Mouse (Mus musculus) heart, embryonic 12.5 days (tissue): ENCODE results near the gene Phc2. TPM values are rescaled to one million over a fixed set of nuclear protein-coding genes. Genes with fewer than 3 reads are reported as not detected.
A peak's percentile ranks its signal among the peaks of the same experiment; 100 is the strongest.

Experiments used
- ATAC-seq: fragments of 200-750 bp; cut with Nextera tagmentation; 2 replicates; pipeline ENCODE4 v1.8.0; 2017; ENCODE audit warnings: moderate TSS enrichment, moderate library complexity; ENCODE audit not compliant: insufficient number of reproducible peaks, low FRiP score
- H3K27ac ChIP-seq: fragments of 300-500 bp; sonication (generic); 2 replicates; pipeline ENCODE4 v1.5.1; 2016; ENCODE audit warnings: mild to moderate bottlenecking, moderate library complexity; ENCODE audit not compliant: poor library complexity, severe bottlenecking
- H3K27me3 ChIP-seq: fragments of 300-500 bp; sonication (generic); replicated peaks from 2 replicates; pipeline ENCODE4 v1.6.1; 2016; ENCODE audit warnings: mild to moderate bottlenecking, moderate library complexity
- H3K36me3 ChIP-seq: fragments of 300-500 bp; sonication (generic); 2 replicates; pipeline ENCODE4 v1.6.1; 2016; ENCODE audit warnings: mild to moderate bottlenecking, moderate library complexity
- H3K4me1 ChIP-seq: fragments of 300-500 bp; sonication (generic); replicated peaks from 2 replicates; pipeline ENCODE4 v1.6.1; 2016; ENCODE audit warnings: mild to moderate bottlenecking
- H3K4me2 ChIP-seq: fragments of 300-500 bp; sonication (generic); 2 replicates; pipeline ENCODE4 v1.6.1; 2016; ENCODE audit warnings: mild to moderate bottlenecking, moderate library complexity
- H3K4me3 ChIP-seq: fragments of 300-500 bp; sonication (generic); 2 replicates; pipeline ENCODE4 v1.5.1; 2016; ENCODE audit warnings: mild to moderate bottlenecking
- H3K9ac ChIP-seq: fragments of 300-500 bp; sonication (generic); 2 replicates; pipeline ENCODE4 v1.6.1; 2016; ENCODE audit warnings: mild to moderate bottlenecking, moderate library complexity
- H3K9me3 ChIP-seq: fragments of 300-500 bp; sonication (generic); replicated peaks from 2 replicates; pipeline ENCODE4 v1.6.1; 2016; ENCODE audit warnings: mild to moderate bottlenecking, moderate library complexity
- WGBS: fragments of 180-500 bp; shearing (Covaris S2); methylation state at CpG from one replicate; pipeline ENCODE4 v1.1.7; 2016; 5-methylcytosine and 5-hydroxymethylcytosine counted together
- polyA plus RNA-seq: library from polyadenylated mRNA; unstranded; fragments of >200 nt; fragmentation: Nextera tagmentation; extraction: Ambion mirVana; gene quantifications from 2 replicates; pipeline ENCODE4 v1.2.1, GENCODE M21; 2016

The Phc2 gene
- polyA plus RNA-seq, 1 experiment from 2014 or later, result 58.5 TPM

- Histone ChIP-seq H3K4me2 (peak overlapping the region; percentile 46), H3K27ac (peak overlapping the region; percentile 87), H3K4me3 (no peak overlapping the region), H3K27me3 (no peaks in the 10 kb centered on the region), H3K9me3 (no peaks in the 10 kb centered on the region), H3K36me3 (peaks cover 11% of the 10 kb centered on the region), H3K4me1 (peaks cover 95% of the 10 kb centered on the region), H3K9ac (peak overlapping the region; percentile 21)
- no peak for ATAC-seq
- 28% methylated on average over 6 of the region's 6 CpGs for WGBS
These were observed 79.0 kb downstream of the Phc2 start for GRCm38 (mm10) chr4:128733496-128733895.

GRCm38 (mm10) chr4:128734217-128734616 lies 79.7 kb downstream of the Phc2 start:
- Histone ChIP-seq H3K4me3 (no peak overlapping the region), H3K9me3 (no peaks in the 10 kb centered on the region), H3K4me1 (peaks cover 89% of the 10 kb centered on the region), H3K36me3 (peaks cover 11% of the 10 kb centered on the region), H3K27ac (peak overlapping the region; percentile 87), H3K9ac (peak overlapping the region; percentile 40), H3K4me2 (peak overlapping the region; percentile 46), H3K27me3 (no peaks in the 10 kb centered on the region)
- ATAC-seq, result peak; percentile 26; the same call in 1 of the 2 replicates
- 14% methylated on average over 5 of the region's 5 CpGs for WGBS

- H3K4me2 ChIP-seq, result peak overlapping the region; percentile 46
- H3K4me1 ChIP-seq, result peaks cover 81% of the 10 kb centered on the region
- no peaks in the 10 kb centered on the region for H3K27me3 ChIP-seq
- H3K9me3 ChIP-seq, result no peaks in the 10 kb centered on the region
- no peak for ATAC-seq
- H3K36me3 ChIP-seq, result peaks cover 12% of the 10 kb centered on the region
- peak overlapping the region; percentile 87 for H3K27ac ChIP-seq
- H3K9ac ChIP-seq, result peak overlapping the region; percentile 40; the same call in 1 of the 2 replicates
- 78% methylated on average over 18 of the region's 18 CpGs for WGBS
- no peak overlapping the region for H3K4me3 ChIP-seq
These were observed 80.5 kb downstream of the Phc2 start for GRCm38 (mm10) chr4:128734721-128735671.

GRCm38 (mm10) chr4:128737137-128737589 lies 82.7 kb downstream of the Phc2 start:
- peak overlapping the region; percentile 52 for H3K4me2 ChIP-seq
- WGBS, result 29% methylated on average over 6 of the region's 6 CpGs
- no peak for ATAC-seq

DNA sequence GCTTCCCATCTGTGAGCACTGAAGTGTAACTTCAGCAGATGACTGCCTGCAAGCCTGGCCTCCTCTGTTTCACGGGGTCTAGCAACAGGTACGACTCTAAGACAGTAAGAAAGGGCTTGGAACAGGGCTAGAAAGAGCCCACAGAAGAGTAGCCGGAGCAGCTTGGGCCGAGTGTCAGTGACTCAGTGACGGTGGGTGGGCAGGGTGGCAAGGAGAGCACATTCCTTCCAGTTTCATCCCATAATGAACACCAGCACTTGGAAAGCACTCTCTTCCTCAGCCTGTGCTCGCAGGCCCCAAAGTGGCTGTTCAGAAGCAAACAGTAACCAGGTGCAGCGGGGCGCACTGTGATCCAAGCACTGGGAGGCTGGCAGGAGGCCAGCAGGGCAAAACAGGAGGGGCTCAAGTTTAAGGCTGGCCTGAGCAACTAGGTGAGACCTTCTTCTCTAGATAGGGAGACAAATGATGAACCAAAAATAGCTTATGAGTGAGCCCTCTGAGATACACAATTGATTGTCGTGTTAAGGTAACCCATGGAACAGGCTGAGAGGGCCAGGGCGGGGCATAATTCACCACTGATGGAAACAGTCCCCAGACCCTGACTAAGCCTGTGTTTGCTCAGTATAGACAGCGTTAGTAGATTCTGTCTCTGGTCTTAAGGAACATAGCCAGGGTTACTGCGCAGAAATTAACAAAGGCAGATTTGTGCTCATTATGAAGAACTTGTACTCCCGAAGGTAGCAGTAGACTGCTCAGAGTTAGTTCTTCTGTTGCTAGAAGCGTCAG lies 83.5 kb downstream of the Phc2 start:
- H3K36me3 ChIP-seq, result peaks cover 6% of the 10 kb centered on the region
- H3K4me2 ChIP-seq, result 0 out of 2 replicates have a peak overlapping the region, but pooled peaks have one; percentile 52
- no peaks in the 10 kb centered on the region for H3K9me3 ChIP-seq
- peaks cover 68% of the 10 kb centered on the region for H3K4me1 ChIP-seq
- no peak overlapping the region for H3K4me3 ChIP-seq
- H3K27ac ChIP-seq, result peak overlapping the region; percentile 86
- H3K27me3 ChIP-seq, result no peaks in the 10 kb centered on the region
- H3K9ac ChIP-seq, result peak overlapping the region; percentile 9; the same call in 1 of the 2 replicates
- 64% methylated on average over 14 of the region's 14 CpGs for WGBS
- ATAC-seq, result no peak

More at GRCm38 (mm10) chr4:128737137-128737589, 82.7 kb downstream of the Phc2 start:
- no peaks in the 10 kb centered on the region for H3K9me3 ChIP-seq
- no peaks in the 10 kb centered on the region for H3K27me3 ChIP-seq
- H3K4me1 ChIP-seq, result peaks cover 66% of the 10 kb centered on the region
- 0 out of 2 replicates have a peak overlapping the region, but pooled peaks have one; percentile 12 for H3K4me3 ChIP-seq
- peak overlapping the region; percentile 86 for H3K27ac ChIP-seq
- H3K36me3 ChIP-seq, result peaks cover 5% of the 10 kb centered on the region; the same call in 1 of the 2 replicates
- H3K9ac ChIP-seq, result peak overlapping the region; percentile 65

GRCm38 (mm10) chr4:128740878-128741277 lies 86.4 kb downstream of the Phc2 start:
- no peak overlapping the region for H3K4me2 ChIP-seq
- H3K27ac ChIP-seq, result no peak overlapping the region
- no peak overlapping the region for H3K9ac ChIP-seq
- no peaks in the 10 kb centered on the region for H3K9me3 ChIP-seq
- H3K4me1 ChIP-seq, result peaks cover 42% of the 10 kb centered on the region
- no peaks in the 10 kb centered on the region for H3K27me3 ChIP-seq
- ATAC-seq, result no peak
- H3K36me3 ChIP-seq, result peaks cover 32% of the 10 kb centered on the region
- H3K4me3 ChIP-seq, result no peak overlapping the region
- 74% methylated on average over 1 of the region's 1 CpGs for WGBS

DNA sequence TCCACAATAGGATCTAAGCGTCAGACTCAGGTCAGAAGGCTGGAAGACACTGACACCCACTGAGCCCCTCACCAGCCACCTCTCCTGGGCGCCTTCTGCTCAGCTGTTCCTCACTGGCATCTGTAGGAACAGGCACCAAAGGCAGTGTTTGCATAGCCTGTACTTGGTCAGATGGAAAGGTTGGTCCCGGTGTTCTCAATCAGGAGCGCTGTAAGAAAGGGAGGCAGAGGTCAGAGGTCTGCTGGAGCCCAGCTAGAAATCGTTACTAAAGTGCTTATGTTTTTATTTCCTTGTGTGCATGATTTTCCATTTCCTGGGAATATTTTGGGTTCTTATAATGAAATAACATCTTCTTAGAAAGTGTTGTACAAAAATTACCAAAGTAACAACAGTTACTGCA lies 87.4 kb downstream of the Phc2 start:
- H3K27ac ChIP-seq, result no peak overlapping the region; the same call in 1 of the 2 replicates
- no peak overlapping the region for H3K4me2 ChIP-seq
- no peak for ATAC-seq
- WGBS, result 62% methylated on average over 5 of the region's 5 CpGs
- H3K9ac ChIP-seq, result peak overlapping the region; percentile 52
- no peak overlapping the region for H3K4me3 ChIP-seq
- no peaks in the 10 kb centered on the region for H3K9me3 ChIP-seq
- H3K27me3 ChIP-seq, result no peaks in the 10 kb centered on the region
- peaks cover 32% of the 10 kb centered on the region for H3K4me1 ChIP-seq
- H3K36me3 ChIP-seq, result peaks cover 43% of the 10 kb centered on the region

DNA sequence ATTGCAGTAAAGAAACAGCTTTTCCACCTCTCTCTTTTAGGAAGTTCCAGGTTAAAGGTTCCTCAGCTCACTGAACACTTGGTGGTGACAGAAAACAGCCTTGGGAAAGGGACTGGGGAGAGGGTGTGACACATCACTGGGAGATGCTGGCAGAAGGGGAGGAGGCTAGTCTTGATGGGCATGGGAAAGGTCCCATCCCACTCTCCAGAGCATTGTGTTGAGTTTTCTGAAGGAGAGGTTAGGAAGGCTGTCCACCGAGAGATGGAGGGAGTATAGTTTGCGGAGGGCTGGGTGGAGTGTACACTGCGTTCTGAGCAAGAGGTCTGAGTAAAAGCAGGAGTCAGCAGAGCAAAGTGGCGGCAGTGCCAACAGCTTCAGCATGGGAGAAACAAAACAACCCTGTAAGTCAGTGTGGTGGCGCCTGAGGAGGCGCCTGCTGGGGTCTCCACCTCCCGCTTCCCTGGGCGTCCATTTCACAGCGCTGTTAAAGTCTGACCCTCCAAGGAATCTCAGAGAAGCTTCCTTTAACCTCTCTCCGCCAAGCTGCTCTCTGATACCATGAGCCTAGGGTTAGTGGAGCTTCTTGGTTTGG lies 88.0 kb downstream of the Phc2 start:
- no peak overlapping the region for H3K4me2 ChIP-seq
- peaks cover 31% of the 10 kb centered on the region for H3K4me1 ChIP-seq
- ATAC-seq, result no peak
- no peaks in the 10 kb centered on the region for H3K9me3 ChIP-seq
- H3K27me3 ChIP-seq, result no peaks in the 10 kb centered on the region
- peak overlapping the region; percentile 36; the same call in 1 of the 2 replicates for H3K27ac ChIP-seq
- H3K9ac ChIP-seq, result no peak overlapping the region
- 59% methylated on average over 10 of the region's 10 CpGs for WGBS
- H3K36me3 ChIP-seq, result peaks cover 48% of the 10 kb centered on the region
- H3K4me3 ChIP-seq, result no peak overlapping the region

DNA sequence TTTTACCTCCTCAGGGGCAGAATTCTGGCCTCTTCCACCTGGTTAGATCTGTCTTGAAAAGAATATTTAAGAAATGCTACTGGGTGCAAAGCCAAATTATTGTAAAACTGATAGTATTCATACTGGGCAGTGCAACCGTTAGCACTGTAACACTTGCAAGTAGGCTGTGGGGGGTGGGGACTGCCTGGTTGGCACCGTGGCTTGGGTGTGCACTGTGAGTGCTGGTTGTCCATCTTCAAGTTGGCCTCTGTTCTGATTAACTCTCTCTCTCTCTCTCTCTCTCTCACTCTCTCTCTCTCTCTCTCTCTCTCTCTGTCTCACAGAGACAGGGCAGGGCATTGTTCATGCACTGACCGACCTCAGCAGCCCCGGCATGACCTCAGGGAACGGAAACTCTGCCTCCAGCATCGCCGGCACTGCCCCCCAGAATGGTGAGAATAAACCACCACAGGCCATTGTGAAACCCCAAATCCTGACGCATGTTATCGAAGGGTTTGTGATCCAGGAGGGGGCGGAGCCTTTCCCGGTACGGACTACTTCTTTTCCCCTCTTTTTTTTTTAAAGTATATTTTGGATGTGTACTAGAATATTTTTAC lies 88.6 kb downstream of the Phc2 start:
- Histone ChIP-seq H3K27me3 (no peaks in the 10 kb centered on the region), H3K27ac (no peak overlapping the region), H3K36me3 (peaks cover 55% of the 10 kb centered on the region), H3K4me2 (no peak overlapping the region), H3K4me3 (no peak overlapping the region), H3K9me3 (no peaks in the 10 kb centered on the region), H3K9ac (no peak overlapping the region), H3K4me1 (peaks cover 32% of the 10 kb centered on the region)
- WGBS, result 73% methylated on average over 12 of the region's 12 CpGs
- ATAC-seq, result no peak

- ATAC-seq, result no peak
- no peaks in the 10 kb centered on the region for H3K27me3 ChIP-seq
- no peak overlapping the region for H3K4me3 ChIP-seq
- H3K9me3 ChIP-seq, result no peaks in the 10 kb centered on the region
- no peak overlapping the region for H3K27ac ChIP-seq
- H3K9ac ChIP-seq, result no peak overlapping the region
- 86% methylated on average over 8 of the region's 8 CpGs for WGBS
- H3K4me2 ChIP-seq, result no peak overlapping the region
- H3K36me3 ChIP-seq, result peaks cover 73% of the 10 kb centered on the region
- peaks cover 32% of the 10 kb centered on the region for H3K4me1 ChIP-seq
These were observed 90.7 kb downstream of the Phc2 start for GRCm38 (mm10) chr4:128745160-128745559.
